Mouse (Mus musculus) left cerebral cortex, adult 2 months (tissue): ENCODE measurements around the gene Sp100. TPM values are rescaled to one million over a fixed set of nuclear protein-coding genes. Genes with fewer than 3 reads are reported as not detected.
"Not testable (repeated sequence)": the region's sequence is repeated elsewhere in the genome, so short reads cannot be mapped to it uniquely, and the experiment has no call there.

ENCODE experiments used
- DNase-seq, 2 experiments: peaks; one replicate each; pipeline ENCODE4 v3.0.0; 2021 to 2022; ENCODE audit warnings: low spot score in 2 of 2, mixed read lengths in 1 of 2; ENCODE audit errors: extremely low spot score in 1 of 2
- H3K27ac ChIP-seq: fragments of 200-600 bp; 2 replicates; pipeline ENCODE4 v1.8.1; 2022
- H3K4me3 ChIP-seq: fragments of 200-600 bp; 2 replicates; pipeline ENCODE4 v1.8.1; 2022
- intact Hi-C: fragments of 180-260 bp; cut with DNase I; formaldehyde crosslinking; loops from one replicate; pipeline ENCODE4 v1.15.1; 2025
- long read RNA-seq, 2 experiments: library from polyadenylated mRNA; stranded (forward); transcript quantifications; one replicate each; pipeline ENCODE4 v2.0.0; 2021; ENCODE audit warnings: borderline mapping rate in 2 of 2
- total RNA-seq, 2 experiments: library from RNA; stranded (reverse); gene quantifications; 2 replicates each; pipeline ENCODE4 v1.2.3; 2021

Gene Sp100
- total RNA-seq: 1 to 10 TPM; 2.6 to 3.0 TPM
- long read RNA-seq, experiment 1, partial matches to known transcripts: 0 of 1 reads
- long read RNA-seq, experiment 1, other reads (novel, unspliced or antisense): 1 of 1 reads
- long read RNA-seq, experiment 2, partial matches to known transcripts: 0 of 1 reads
- long read RNA-seq, experiment 2, other reads (novel, unspliced or antisense): 1 of 1 reads

GRCm38 (mm10) chr1:85649881-85650280 is at the start of gene Sp100:
Sp100 (plus strand) TSS chr1:85649988.
- H3K4me3 ChIP-seq, H3K27ac ChIP-seq, DNase-seq, intact Hi-C loops: not testable (repeated sequence)

- H3K4me3 ChIP-seq, intact Hi-C loops, DNase-seq, H3K27ac ChIP-seq: not testable (repeated sequence)
Observed at GRCm38 (mm10) chr1:85600078-85600477, 49.7 kb upstream of the Sp100 start, which contains the start of gene Sp140. Sp140 (plus strand) TSS chr1:85600378.

GRCm38 (mm10) chr1:85600794-85601193 is 49.0 kb upstream of the Sp100 start:
- intact Hi-C loops, H3K4me3 ChIP-seq, H3K27ac ChIP-seq, DNase-seq: not testable (repeated sequence)

- H3K27ac ChIP-seq, DNase-seq, intact Hi-C loops, H3K4me3 ChIP-seq: not testable (repeated sequence)
Observed at GRCm38 (mm10) chr1:85604341-85604740, 45.4 kb upstream of the Sp100 start.

- intact Hi-C loops, DNase-seq, H3K27ac ChIP-seq, H3K4me3 ChIP-seq: not testable (repeated sequence)
Observed at GRCm38 (mm10) chr1:85608361-85608760, 41.4 kb upstream of the Sp100 start.

GRCm38 (mm10) chr1:85610581-85610980 is 39.2 kb upstream of the Sp100 start:
- H3K4me3 ChIP-seq, DNase-seq, intact Hi-C loops, H3K27ac ChIP-seq: not testable (repeated sequence)

GRCm38 (mm10) chr1:85615096-85615495 is 34.7 kb upstream of the Sp100 start:
- H3K4me3 ChIP-seq, DNase-seq, intact Hi-C loops, H3K27ac ChIP-seq: not testable (repeated sequence)

- intact Hi-C loops, H3K27ac ChIP-seq, DNase-seq, H3K4me3 ChIP-seq: not testable (repeated sequence)
Observed at GRCm38 (mm10) chr1:85615819-85616218, 34.0 kb upstream of the Sp100 start.

- DNase-seq, H3K4me3 ChIP-seq, intact Hi-C loops, H3K27ac ChIP-seq: not testable (repeated sequence)
Observed at GRCm38 (mm10) chr1:85617161-85617560, 32.6 kb upstream of the Sp100 start.

GRCm38 (mm10) chr1:85618689-85619088 is 31.1 kb upstream of the Sp100 start:
- H3K4me3 ChIP-seq, DNase-seq, H3K27ac ChIP-seq, intact Hi-C loops: not testable (repeated sequence)

- H3K27ac ChIP-seq, intact Hi-C loops: not testable (repeated sequence)
Observed at GRCm38 (mm10) chr1:85636936-85637335, 12.9 kb upstream of the Sp100 start.

GRCm38 (mm10) chr1:85638144-85638543 is 11.6 kb upstream of the Sp100 start:
- H3K4me3 ChIP-seq, intact Hi-C loops, H3K27ac ChIP-seq, DNase-seq: not testable (repeated sequence)

More at GRCm38 (mm10) chr1:85636936-85637335, 12.9 kb upstream of the Sp100 start:
- not testable (repeated sequence) for DNase-seq, H3K4me3 ChIP-seq

GRCm38 (mm10) chr1:85650524-85650923 is 736 bp downstream of the Sp100 start:
- intact Hi-C loops, H3K4me3 ChIP-seq, DNase-seq, H3K27ac ChIP-seq: not testable (repeated sequence)

- DNase-seq, H3K4me3 ChIP-seq, H3K27ac ChIP-seq, intact Hi-C loops: not testable (repeated sequence)
Observed at GRCm38 (mm10) chr1:85651770-85652275, 2.0 kb downstream of the Sp100 start.

- DNase-seq, H3K27ac ChIP-seq, H3K4me3 ChIP-seq, intact Hi-C loops: not testable (repeated sequence)
Observed at GRCm38 (mm10) chr1:85657211-85657610, 7.4 kb downstream of the Sp100 start.
